Mouse (Mus musculus): ENCODE results near the gene Gzmd. TPM values are rescaled to one million over a fixed set of nuclear protein-coding genes. Genes with fewer than 3 reads are reported as not detected.
"Not testable (repeated sequence)": the region's sequence is repeated elsewhere in the genome, so short reads cannot be mapped to it uniquely, and the experiment has no call there.

The Gzmd gene
- polyA plus RNA-seq (2015; fragmentation: Nextera tagmentation; extraction: Ambion mirVana), result not detected in 2 replicates

- H3K9me3 ChIP-seq, H3K4me3 ChIP-seq: not testable (repeated sequence)
Observed at GRCm38 (mm10) chr14:56132508-56132907, at the start of gene Gzmd. TSS of gene Gzmd (minus strand) at chr14:56132608.

GRCm38 (mm10) chr14:56177651-56178050 lies 45.2 kb upstream of the Gzmd start:
- H3K4me2 ChIP-seq (replicated peaks); H3K27ac ChIP-seq (replicated peaks); H3K27me3 ChIP-seq; H3K36me3 ChIP-seq; H3K4me1 ChIP-seq; H3K9ac ChIP-seq (replicated peaks); H3K9me3 ChIP-seq; ATAC-seq (replicated peaks); H3K4me3 ChIP-seq: not testable (repeated sequence)
- 26% methylated on average over 8 of the region's 8 CpGs for WGBS

More at GRCm38 (mm10) chr14:56132508-56132907, at the start of gene Gzmd:
- not testable (repeated sequence) for H3K4me1 ChIP-seq; H3K27ac ChIP-seq (replicated peaks); H3K27me3 ChIP-seq; H3K36me3 ChIP-seq; ATAC-seq (replicated peaks); H3K4me2 ChIP-seq (replicated peaks); H3K9ac ChIP-seq (replicated peaks)
- 88% methylated on average over 2 of the region's 2 CpGs for WGBS

DNA sequence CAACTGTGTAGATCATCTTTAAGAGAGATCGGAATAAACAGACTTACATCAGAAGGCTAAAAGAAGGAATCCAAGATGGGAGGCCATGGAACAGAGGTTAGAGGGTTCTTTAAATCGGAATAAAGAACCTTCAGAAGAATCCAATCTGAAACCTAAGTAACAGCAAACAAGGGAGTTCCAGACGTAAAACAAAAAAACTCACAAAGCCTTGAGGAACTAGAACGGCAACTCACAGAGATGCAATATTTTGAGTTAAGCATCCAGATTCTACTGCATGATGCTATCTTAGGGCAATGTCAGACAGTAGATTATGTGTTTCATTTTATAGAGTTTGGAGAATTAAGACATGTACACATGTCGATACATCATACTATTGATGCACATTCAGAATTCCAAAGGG lies 42.1 kb upstream of the Gzmd start, which contains the start of gene Gzmn:
Gene Gzmn (minus strand): TSS at position 101 of the 400 bp plus-strand sequence.
- Histone ChIP-seq H3K36me3 (no peaks in the 10 kb centered on the region), H3K4me3 (no peak within 1 kb of the TSS), H3K9ac (replicated peaks) (no peak within 1 kb of the TSS), H3K4me1 (no peaks in the 10 kb centered on the region), H3K27ac (replicated peaks) (no peak within 1 kb of the TSS), H3K9me3 (no peaks in the 10 kb centered on the region), H3K4me2 (replicated peaks) (no peak within 1 kb of the TSS), H3K27me3 (no peaks in the 10 kb centered on the region)
- no peak for ATAC-seq (replicated peaks)
- WGBS, result 88% methylated on average over 5 of the region's 5 CpGs

DNA sequence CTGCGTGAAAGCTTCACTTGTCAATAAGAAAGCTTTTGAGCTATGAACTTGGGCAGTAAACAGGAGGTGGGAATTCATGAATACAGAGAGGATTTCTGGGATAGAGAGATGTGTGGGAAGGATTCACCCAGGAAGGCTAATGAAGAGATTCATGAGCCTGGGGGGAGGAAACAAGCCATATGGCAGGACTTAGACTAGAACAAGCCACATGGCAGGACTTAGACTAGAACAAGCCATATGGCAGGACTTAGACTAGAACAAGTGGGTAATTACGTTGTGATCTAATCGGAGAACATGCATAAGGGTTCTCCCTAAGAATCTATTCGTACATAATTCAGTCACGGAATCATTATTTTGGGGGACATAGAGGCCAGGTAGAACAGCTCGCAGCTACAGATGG lies 41.0 kb upstream of the Gzmd start:
- 92% methylated on average over 6 of the region's 6 CpGs for WGBS
- H3K27ac ChIP-seq (replicated peaks), result no peak overlapping the region
- no peak overlapping the region for H3K4me3 ChIP-seq
- no peaks in the 10 kb centered on the region for H3K9me3 ChIP-seq
- no peak for ATAC-seq (replicated peaks)
- no peak overlapping the region for H3K9ac ChIP-seq (replicated peaks)
- H3K4me2 ChIP-seq (replicated peaks), result no peak overlapping the region
- H3K4me1 ChIP-seq, result no peaks in the 10 kb centered on the region
- no peaks in the 10 kb centered on the region for H3K36me3 ChIP-seq
- no peaks in the 10 kb centered on the region for H3K27me3 ChIP-seq

DNA sequence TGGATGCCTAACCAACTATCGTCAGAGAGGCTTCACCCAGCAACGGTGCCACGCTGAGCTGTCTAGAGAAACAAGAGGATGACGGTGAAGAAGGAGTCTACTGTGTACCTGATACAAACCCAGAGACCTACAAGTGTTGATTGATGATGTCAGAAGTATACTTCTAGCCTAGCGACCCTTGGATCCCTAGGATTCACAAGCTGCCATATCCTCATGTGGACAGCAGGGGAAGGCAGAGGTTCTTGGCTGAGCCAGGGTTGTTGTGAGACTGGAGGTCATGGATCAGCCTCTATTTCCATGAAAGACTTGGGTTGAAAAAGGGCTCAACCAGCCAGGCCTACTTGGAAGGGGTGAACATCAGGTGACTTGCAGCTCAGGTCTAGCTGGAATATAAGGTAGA lies 40.3 kb upstream of the Gzmd start:
- H3K27ac ChIP-seq (replicated peaks), result no peak overlapping the region
- ATAC-seq (replicated peaks), result no peak
- H3K9me3 ChIP-seq, result no peaks in the 10 kb centered on the region
- H3K9ac ChIP-seq (replicated peaks), result no peak overlapping the region
- no peak overlapping the region for H3K4me3 ChIP-seq
- H3K4me1 ChIP-seq, result no peaks in the 10 kb centered on the region
- no peaks in the 10 kb centered on the region for H3K27me3 ChIP-seq
- 93% methylated on average over 5 of the region's 5 CpGs for WGBS
- H3K36me3 ChIP-seq, result no peaks in the 10 kb centered on the region
- no peak overlapping the region for H3K4me2 ChIP-seq (replicated peaks)

GRCm38 (mm10) chr14:56168009-56168408 lies 35.6 kb upstream of the Gzmd start:
- Histone ChIP-seq H3K27me3 (no peaks in the 10 kb centered on the region), H3K9me3 (no peaks in the 10 kb centered on the region), H3K27ac (replicated peaks) (no peak overlapping the region), H3K9ac (replicated peaks) (no peak overlapping the region), H3K4me2 (replicated peaks) (no peak overlapping the region), H3K36me3 (no peaks in the 10 kb centered on the region), H3K4me3 (no peak overlapping the region), H3K4me1 (no peaks in the 10 kb centered on the region)
- WGBS, result 90% methylated on average over 6 of the region's 6 CpGs
- ATAC-seq (replicated peaks), result no peak

DNA sequence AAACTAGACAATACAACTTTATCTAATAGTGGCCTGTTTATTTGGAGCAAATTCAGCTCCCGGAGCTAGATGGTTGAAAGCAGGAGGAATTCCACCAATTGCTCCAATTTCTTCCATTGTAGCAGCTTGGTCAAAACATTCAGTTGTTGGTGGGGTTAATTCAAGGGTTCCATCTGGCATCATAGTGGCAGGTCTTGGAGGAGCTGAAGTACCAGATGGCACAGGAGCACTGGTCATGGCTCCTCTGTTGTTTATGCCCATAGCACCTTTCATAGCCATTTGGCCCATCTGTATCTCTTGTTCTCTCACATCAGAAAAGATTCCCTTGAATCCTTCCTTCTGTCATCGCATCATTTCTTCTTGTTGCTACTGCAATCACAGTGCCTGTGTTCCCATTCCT lies 29.7 kb upstream of the Gzmd start:
- Histone ChIP-seq H3K27ac (replicated peaks) (no peak overlapping the region), H3K27me3 (no peaks in the 10 kb centered on the region), H3K4me3 (no peak overlapping the region), H3K4me2 (replicated peaks) (no peak overlapping the region), H3K36me3 (no peaks in the 10 kb centered on the region), H3K9me3 (no peaks in the 10 kb centered on the region), H3K4me1 (no peaks in the 10 kb centered on the region), H3K9ac (replicated peaks) (no peak overlapping the region)
- no peak for ATAC-seq (replicated peaks)
- WGBS, result 77% methylated on average over 2 of the region's 2 CpGs

DNA sequence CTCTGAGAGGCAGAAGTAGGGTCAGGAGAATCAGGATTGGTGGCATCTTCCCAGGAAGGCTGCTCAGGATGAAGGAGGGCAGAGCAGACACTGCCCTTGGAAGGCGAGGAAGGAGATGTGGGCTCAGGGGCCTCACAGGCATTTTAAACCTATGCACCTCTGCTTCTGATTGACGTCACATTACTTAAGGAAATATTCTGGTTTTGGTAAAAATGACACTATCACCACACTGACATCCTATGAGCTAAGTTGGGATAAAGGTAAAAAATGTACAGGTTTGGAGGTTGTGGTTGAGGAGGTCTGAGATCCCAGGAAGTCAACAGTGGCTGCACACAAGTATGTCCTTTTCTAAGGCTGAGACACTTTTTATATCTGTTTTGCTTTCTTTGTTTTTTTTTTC lies 27.1 kb upstream of the Gzmd start, which contains the start of gene Gzmg:
Gene Gzmg (minus strand): TSS at position 101 of the 400 bp plus-strand sequence.
- not testable (repeated sequence) for H3K27me3 ChIP-seq; ATAC-seq (replicated peaks); H3K4me2 ChIP-seq (replicated peaks); H3K4me1 ChIP-seq; H3K27ac ChIP-seq (replicated peaks); H3K9me3 ChIP-seq; H3K4me3 ChIP-seq; H3K9ac ChIP-seq (replicated peaks); H3K36me3 ChIP-seq
- 90% methylated on average over 2 of the region's 2 CpGs for WGBS

GRCm38 (mm10) chr14:56155340-56155739 lies 22.9 kb upstream of the Gzmd start:
- no peak for ATAC-seq (replicated peaks)
- H3K27me3 ChIP-seq, result no peaks in the 10 kb centered on the region

DNA sequence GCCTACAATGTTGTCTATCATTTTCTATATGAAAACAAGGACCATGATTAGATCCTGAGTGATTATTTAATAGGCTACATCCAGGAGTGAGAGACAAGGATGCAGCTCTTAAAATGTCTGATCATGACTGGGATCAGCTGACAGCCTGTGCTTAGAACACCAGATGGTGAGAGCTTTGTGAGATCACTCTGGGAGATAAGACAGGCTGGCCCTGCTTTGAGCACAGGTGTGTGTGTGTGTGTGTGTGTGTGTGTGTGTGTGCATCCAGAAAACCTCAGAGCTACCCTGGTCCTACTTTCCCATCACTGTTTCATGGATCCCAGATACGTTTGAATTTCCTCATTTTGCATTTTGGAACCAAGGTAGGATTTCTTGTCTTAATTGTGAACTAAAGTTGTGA lies 1.3 kb upstream of the Gzmd start:
- not testable (repeated sequence) for H3K4me3 ChIP-seq; ATAC-seq (replicated peaks); H3K27me3 ChIP-seq; H3K36me3 ChIP-seq; H3K9ac ChIP-seq (replicated peaks); H3K9me3 ChIP-seq; H3K4me1 ChIP-seq; H3K4me2 ChIP-seq (replicated peaks); H3K27ac ChIP-seq (replicated peaks)
- 86% methylated on average over 1 of the region's 1 CpGs for WGBS

More at GRCm38 (mm10) chr14:56155340-56155739, 22.9 kb upstream of the Gzmd start:
- Histone ChIP-seq H3K4me3 (no peak overlapping the region), H3K4me2 (replicated peaks) (no peak overlapping the region), H3K9ac (replicated peaks) (no peak overlapping the region), H3K36me3 (no peaks in the 10 kb centered on the region), H3K4me1 (no peaks in the 10 kb centered on the region), H3K27ac (replicated peaks) (no peak overlapping the region), H3K9me3 (no peaks in the 10 kb centered on the region)
- WGBS, result 70% methylated on average over 2 of the region's 2 CpGs

DNA sequence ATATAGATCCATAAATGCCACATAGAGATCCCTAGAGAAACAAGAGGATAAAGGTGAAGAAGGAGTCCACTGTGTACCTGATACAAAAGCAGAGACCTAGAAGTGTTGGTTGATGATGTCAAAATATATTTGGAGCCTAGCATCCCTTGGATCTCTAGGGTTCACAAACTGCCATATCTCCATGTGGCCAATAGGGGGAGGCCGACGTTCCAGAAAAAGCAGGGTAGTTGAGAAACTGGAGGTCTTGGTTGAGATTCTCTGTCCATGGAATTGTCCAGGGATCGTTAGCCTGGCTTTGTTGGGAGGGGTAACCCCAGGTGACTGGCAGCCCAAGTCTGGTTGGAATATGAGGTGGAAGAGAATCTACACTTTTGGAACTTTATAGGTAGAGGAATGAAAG lies 4.1 kb downstream of the Gzmd start:
- H3K27ac ChIP-seq (replicated peaks), result no peak overlapping the region
- no peak overlapping the region for H3K4me3 ChIP-seq
- H3K27me3 ChIP-seq, result no peaks in the 10 kb centered on the region
- no peaks in the 10 kb centered on the region for H3K4me1 ChIP-seq
- H3K4me2 ChIP-seq (replicated peaks), result no peak overlapping the region
- no peaks in the 10 kb centered on the region for H3K36me3 ChIP-seq
- 40% methylated on average over 3 of the region's 3 CpGs for WGBS
- no peaks in the 10 kb centered on the region for H3K9me3 ChIP-seq
- ATAC-seq (replicated peaks), result no peak
- no peak overlapping the region for H3K9ac ChIP-seq (replicated peaks)

GRCm38 (mm10) chr14:56123516-56123915 lies 8.9 kb downstream of the Gzmd start:
- H3K9ac ChIP-seq (replicated peaks), result no peak overlapping the region
- ATAC-seq (replicated peaks), result no peak
- no peaks in the 10 kb centered on the region for H3K27me3 ChIP-seq
- H3K9me3 ChIP-seq, result no peaks in the 10 kb centered on the region
- H3K4me3 ChIP-seq, result no peak overlapping the region
- no peak overlapping the region for H3K27ac ChIP-seq (replicated peaks)
- 82% methylated on average over 3 of the region's 3 CpGs for WGBS
- H3K4me2 ChIP-seq (replicated peaks), result no peak overlapping the region
- no peaks in the 10 kb centered on the region for H3K4me1 ChIP-seq
- no peaks in the 10 kb centered on the region for H3K36me3 ChIP-seq

DNA sequence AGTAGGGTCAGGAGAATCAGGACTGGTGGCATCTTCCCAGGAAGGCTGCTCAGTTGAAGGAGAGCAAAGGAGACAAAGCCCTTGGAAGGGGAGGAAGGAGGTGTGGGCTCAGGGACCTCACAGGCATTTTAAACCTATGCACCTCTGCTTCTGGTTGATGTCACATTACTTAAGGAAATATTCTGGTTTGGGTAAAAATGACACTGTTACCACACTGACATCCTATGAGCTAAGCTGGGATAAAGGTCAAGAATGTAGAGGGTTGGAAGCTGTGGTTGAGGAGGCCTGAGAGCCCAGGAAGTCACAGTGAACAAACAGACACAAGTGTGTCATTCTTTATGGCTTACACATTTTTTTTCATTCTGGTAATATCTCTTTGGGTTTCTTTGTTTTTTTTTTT lies 11.9 kb downstream of the Gzmd start, which contains the start of gene Gzme:
Gene Gzme (minus strand): TSS at position 101 of the 400 bp plus-strand sequence.
- Histone ChIP-seq H3K9me3 (no peaks in the 10 kb centered on the region), H3K9ac (replicated peaks) (no peak within 1 kb of the TSS), H3K27ac (replicated peaks) (no peak within 1 kb of the TSS), H3K4me1 (no peaks in the 10 kb centered on the region), H3K27me3 (no peaks in the 10 kb centered on the region), H3K36me3 (no peaks in the 10 kb centered on the region), H3K4me2 (replicated peaks) (no peak within 1 kb of the TSS), H3K4me3 (no peak within 1 kb of the TSS)
- no peak for ATAC-seq (replicated peaks)

Measured in forebrain, embryonic 15.5 days (tissue).